Mouse (Mus musculus) stomach, embryonic 14.5 days (tissue): ENCODE measurements around the gene St6gal1. TPM values are rescaled to one million over a fixed set of nuclear protein-coding genes. Genes with fewer than 3 reads are reported as not detected.

Experiments used
- polyA plus RNA-seq: library from polyadenylated mRNA; unstranded; fragments of >200 nt; fragmentation: Nextera tagmentation; extraction: Ambion mirVana; gene quantifications from 2 replicates; pipeline ENCODE4 v1.2.1, GENCODE M21; 2014

St6gal1 gene
- polyA plus RNA-seq, 1 experiment from 2014 or later: 25.7 TPM

Other genes with a start within 250 kb of the St6gal1 start
- not detected in 2 replicates for gene Kng2, start 195.3 kb upstream of the St6gal1 start, polyA plus RNA-seq
- gene Kng1, start 166.9 kb upstream of the St6gal1 start, polyA plus RNA-seq: 0.13 and 0.59 TPM in 2 replicates
- gene Eif4a2, start 117.3 kb upstream of the St6gal1 start, polyA plus RNA-seq: 270 and 285 TPM in 2 replicates
- gene Rfc4, start 97.0 kb upstream of the St6gal1 start, polyA plus RNA-seq: 112 and 121 TPM in 2 replicates
- gene Adipoq, start 78.2 kb upstream of the St6gal1 start, polyA plus RNA-seq: not detected in 2 replicates
- not detected in 2 replicates for gene Rtp1, start 204.4 kb downstream of the St6gal1 start, polyA plus RNA-seq